Mouse (Mus musculus): ENCODE results near the gene Dbi.

Gene Dbi

DNA sequence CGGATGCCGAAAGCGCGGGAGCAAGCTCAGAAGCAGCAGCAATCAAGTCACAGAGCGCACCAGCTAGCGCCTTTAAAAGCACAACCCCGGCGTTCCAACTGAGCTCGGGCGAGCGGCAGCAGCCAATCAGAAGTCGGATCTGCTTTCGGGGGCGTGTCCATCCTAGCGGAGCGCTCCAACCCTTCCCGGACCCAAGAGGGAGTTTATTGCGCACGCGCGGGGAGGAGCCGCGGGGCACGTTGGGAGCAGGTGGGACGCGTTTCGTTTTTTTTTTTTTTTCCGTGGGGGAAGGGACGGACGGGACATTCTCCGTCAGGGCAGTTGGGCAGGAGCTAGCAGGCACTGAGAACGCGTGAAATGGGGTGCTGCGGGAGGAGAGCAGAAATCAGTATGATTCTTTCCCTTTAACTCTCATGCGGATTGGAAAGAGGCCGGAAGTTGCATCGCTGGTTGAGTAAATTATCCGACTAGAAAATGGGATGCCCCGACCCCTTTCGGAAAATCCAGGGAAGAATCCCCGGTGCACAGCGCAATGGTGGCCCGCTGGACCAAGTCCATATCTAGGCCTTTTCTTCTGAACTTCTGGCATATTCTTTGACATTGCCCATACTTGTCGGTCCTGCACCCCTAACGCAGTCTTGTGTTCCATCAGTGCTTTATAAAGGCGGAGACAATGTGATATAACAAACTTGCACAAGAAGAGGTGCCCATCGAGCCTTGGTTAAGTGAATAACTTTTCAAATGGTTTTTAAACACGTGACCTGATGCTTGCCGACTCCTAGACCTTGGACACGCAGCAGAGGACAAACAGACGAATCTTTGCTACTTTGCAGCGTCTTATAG is at the start of gene Dbi, which contains the start of gene 3110009E18Rik:
Gene Dbi (minus strand): TSS at position 110 of the 843 bp plus-strand sequence.
Gene 3110009E18Rik (plus strand): TSS at position 219 of the 843 bp plus-strand sequence.
- peak; percentile 97 for DNase-seq

DNA sequence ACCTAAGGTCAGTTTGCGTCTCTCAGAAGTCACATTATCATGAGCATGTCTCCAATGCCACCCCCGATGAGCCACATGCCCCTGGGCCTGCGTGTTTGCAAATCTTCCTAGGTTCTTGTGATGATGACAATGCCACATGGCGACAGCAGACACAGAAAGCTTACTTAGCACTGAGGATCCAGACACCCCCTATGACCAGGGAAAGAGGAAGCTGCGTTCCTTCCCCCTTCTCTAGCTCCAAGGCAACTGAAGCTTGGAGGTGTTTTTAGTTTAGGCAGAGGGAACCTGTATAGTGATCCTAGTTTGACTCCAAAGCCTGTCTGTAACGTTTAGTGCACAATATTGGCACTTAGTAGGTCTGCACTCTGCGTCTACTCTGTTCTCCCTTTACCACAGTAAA is 49.4 kb upstream of the Dbi start:
- no peak for DNase-seq

DNA sequence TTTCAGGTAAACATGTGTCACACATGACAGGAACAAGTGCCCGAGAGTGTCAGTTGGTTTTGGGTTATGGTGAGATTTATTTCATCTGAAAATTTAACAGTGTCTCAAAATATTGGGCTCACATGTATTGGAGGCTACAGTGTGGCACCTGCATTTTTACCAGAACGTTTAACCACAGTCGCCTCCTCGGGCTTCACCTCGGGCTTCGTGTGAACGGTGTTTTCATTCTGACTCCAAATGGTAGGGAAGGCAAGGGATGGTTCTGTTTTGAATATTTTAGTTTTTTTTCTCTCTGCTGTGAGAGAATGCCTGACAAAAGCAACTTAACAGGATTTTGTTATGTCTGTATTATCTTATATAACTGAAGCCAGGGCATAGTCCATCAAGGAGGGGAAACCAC is 47.8 kb upstream of the Dbi start:
- no peak for DNase-seq

DNA sequence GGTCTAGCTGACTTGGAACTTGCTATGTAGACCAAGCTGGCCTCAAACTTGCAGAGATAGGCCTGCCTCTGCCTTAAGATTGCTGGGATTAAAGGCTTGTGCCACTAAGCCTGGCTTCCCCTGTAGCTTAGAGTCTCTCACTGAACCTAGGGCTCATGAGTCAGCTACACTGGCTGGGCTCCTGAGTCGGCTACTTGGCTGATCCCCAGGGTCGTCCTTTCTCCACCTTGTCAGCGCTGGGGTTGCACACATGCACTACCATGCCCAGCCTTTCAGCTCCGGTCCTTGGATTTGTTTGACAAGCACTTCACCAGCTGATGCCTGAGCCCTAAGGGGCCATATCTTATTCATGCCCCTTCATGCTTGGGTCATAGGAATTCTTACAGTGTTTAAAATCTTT is 47.1 kb upstream of the Dbi start:
- no peak for DNase-seq

DNA sequence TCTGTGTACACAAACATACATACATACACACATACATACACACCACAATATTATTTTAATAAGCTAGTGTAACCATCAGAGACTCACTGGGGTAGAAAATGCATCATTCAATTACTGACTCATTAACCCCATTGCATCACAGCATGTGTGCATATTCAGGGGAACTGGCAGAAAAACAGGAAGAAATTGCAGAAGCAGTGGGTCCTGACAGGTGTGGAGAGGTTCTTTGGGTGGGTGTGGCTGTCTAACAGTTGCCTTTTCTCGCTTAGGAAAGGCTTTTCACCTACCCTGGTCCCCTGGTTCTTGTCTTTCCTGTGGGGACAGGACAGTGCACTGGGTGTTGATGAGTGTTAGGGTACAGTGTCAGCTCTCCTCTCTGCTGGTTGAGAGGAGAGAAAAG is 41.7 kb upstream of the Dbi start:
- no peak for DNase-seq

DNA sequence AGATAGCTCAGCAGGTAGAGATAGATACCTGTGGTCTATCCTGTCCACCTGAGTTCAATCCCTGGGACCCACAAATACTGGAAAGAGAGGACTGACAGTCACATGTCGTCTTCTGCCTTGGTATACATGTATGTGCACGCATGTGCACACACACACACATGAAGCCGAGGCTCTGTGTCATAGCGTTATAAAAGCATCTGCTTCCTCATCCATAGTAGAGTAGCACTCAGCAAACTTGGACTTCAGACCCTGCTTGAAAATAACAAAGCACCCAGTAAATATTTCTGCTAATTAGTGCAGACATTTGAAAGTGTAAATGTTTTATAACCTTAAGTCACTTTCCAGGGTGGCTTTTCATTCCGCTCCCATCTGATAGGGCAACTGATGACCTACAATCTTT is 40.6 kb upstream of the Dbi start:
- DNase-seq, result no peak

DNA sequence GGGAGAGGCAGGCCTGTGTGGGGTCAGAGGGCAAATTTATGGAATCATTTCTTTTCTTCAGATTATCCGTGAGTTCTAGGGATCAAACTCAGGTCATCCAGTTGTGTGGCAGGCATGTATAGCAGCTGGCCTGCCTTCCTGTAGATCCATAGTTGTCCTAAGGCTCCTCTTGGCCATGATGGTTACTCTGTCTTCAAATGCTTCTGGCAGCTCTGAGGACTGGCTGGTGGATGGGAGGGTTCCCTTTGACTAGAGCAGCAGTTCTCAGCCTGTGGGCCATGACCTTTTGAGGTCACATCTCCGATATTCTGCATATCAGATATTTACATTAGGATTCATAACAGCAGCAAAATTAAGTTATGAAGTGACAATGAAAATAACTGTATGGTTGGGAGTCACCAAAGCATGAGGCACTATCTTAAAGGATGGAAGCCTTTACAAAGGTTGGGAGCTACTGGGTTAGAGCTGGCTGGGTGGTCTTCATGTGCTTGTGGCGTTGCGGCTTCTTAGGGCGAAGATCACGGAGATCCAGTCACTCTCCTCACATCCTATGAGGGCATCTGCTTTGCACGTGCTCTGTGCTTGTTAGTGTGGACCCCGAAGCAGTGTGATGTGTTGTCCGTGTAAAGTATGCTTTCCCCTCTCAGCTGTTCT is 37.7 kb upstream of the Dbi start:
- DNase-seq, result no peak

DNA sequence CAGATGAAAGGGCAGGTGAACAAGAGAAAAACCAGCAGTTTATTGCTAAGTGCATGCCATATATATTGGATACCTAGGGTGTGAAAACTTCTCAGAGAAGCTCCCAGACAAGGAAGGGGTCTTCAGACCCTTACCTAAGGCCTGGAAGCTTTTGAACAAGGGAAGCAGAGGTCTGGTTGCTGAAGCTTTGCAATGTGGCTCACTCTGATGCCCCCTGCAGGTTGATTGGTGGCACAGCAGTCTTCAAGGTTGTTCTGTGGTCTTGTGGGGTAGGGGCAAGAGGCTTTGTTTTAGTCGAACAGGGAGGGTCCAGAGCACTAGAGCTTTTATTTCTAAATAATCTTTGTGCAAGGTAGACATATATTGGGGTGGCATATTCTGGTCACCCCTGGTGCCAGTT is 34.4 kb upstream of the Dbi start:
- DNase-seq, result peak; percentile 36

DNA sequence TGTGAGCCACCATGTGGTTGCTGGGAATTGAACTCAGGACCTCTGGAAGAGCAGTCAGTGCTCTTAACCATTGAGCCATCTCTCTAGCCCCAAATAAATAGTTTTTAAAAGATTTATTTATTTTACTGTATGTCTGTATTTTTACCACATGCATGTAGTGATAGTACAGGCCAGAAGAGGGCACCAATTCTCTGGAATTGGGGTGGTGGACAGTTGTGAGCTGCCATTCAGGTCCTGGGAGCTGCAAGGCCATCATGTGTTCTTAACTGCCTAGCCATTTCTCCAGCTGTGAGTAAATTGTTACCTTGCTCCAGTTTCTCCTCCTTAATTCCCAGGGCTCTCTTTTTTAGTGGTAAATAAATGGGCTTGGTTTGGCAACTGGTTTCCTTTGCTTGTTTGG is 33.4 kb upstream of the Dbi start:
- no peak for DNase-seq

DNA sequence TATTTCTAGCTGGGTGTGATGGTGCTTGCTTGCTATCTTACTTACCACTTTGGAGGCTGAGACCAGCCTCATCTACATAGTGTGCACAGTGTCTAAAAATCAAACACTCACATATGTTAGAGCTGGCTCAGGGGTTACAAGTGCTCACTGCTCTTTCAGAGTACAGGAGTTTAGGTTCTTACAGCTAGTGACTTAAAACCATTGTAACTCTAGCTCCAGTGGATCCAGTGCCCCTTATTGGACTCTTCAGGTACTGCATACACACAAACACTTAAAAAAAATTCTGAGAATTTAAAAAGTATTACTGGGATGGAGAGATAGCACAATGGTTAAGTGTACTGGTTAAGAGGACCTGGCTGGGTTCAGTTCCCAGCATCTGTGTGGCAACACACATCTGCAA is 26.1 kb upstream of the Dbi start:
- DNase-seq, result no peak

DNA sequence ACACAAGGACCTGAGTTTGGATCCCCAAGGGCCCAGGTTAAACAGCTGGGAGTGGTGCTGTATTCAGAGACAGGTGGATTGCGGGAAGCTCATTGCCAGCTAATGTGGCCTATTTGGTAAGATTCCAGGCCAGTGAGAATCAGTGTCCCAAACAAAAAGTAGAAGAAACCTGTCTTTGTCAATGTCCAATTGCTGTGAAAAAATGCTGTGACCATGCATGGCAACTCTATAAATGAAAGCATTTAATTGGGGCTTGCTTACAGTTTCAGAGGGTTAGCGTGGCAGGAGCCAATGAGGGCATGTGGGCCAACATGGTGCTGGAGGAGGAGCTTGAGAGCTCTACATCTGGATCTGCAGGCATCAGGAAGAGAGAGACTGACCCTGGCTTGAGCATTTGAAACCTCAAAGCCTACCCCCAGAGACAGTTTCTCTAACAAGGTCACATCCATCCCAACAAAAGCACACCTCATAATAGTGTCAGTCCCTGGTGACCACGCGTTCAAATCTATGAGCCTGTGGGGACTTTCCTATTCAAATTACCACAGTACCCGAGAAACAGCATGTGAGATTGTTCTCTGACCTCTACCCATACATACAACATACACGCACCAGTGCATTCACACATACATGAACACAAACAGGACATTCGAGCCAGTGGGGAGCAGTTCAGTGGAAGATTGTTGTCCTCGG is 24.8 kb upstream of the Dbi start:
- no peak for DNase-seq

DNA sequence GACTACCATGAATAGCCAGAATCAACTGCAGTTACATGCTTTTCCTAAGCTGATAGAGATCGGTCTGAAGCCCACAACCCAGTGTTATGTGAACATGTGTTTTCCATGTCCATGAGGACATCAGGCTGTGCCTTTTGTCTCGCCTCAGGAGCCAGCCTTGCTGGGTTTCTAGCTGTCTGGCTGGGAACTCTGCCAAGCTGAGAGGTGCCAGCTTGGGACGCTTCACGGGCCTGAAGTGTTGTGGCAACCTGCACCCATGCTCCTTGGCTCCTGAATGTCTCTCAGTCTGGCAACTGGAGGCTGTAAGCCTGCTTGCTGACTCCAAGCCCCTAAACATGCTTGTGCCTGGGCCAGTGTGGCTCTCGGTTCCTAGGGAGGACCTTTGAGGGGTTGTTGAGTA is 21.7 kb upstream of the Dbi start:
- DNase-seq, result peak; percentile 73

DNA sequence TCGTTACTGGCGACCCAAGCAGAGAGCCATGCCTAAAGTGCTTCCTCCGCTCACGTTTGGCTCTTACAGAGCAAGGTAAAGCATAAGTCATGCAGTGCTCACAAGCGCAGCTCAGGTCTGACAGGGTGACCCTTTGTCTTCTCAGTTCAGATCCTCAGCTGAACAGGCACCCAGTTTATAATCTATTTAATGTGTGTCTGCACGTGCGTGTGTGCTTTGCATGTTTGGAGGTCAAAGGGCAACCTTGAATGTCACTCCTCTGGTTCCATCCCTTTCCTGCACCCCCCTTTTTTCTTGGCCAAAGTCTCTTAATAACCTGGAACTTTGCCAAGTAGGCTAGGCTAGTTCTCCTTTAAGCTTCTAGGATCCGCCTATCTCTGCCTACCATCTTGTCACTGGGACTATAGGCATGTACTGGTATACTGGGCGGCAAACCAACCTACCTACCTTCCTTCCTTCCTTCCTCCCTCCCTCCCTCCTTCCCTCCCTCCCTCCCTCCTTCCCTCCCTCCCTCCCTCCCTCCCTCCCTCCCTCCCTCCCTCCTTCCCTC is 19.3 kb upstream of the Dbi start:
- DNase-seq, result no peak

DNA sequence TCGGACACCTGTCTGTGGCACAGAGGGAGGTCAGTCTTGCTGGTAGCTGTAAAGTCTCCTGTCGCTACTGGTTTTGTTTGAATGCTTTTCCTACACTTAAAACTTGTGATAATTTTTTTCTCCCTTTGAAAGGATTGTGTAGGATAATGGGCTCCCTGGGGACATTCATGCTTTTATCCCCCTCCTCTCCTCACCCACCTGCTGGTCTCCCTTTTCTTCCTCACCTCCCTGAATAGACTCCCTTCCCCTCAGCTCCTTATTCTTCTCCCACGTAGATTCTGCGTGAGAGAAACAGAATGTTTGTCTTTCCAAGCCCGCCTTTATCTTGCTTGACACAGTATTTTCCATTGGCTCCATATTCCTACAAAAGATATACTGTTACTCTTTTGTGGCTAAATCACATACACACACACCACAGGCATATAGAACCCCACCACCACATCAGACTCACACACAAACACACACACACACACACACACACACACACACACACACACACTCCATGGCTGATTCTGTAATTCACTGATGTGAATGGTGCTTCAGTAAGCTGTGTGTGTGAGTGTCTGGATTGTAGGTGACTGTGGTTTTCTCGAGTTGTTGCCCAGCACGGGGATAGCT is 18.2 kb upstream of the Dbi start:
- DNase-seq, result no peak

DNA sequence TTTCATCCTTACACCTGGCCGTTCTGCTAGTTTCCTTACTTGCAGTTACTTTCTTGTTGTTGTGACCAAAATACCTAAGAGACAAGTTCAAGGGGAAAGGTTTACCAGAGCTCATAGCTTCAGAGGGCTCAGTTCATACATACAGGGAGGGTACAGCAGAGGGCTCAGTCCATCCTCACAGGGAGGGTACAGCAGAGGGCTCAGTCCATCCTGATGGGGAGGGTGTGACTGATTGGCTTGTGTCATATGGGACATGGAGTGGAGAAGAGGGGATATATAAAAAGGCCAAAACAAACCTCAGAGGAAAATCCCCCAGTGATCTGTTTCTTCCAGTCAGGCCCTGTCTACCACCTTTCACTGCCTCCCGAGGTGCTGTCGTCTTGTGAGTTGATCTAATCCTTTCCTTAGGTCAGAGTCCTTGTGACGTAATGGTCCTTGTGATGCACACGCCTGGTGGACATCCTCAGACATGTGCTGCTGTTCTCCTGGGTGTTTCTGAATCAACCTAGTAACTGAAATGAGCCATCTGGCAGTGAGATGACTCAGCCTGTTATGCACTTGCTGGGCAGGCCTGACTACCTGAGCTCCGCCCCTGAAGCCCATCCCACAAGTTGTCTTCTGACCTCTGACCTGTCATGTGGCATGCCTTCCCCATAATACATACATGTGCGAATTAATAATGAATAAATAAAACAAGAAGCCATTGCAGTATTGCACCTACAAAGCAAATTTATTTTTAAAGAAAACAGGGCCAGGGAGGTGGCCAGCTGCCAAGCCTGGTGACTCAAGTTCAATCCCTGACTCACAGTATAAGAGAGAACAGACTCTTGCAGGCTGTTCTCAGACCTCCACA is 15.3 kb upstream of the Dbi start:
- DNase-seq, result peak; percentile 22

DNA sequence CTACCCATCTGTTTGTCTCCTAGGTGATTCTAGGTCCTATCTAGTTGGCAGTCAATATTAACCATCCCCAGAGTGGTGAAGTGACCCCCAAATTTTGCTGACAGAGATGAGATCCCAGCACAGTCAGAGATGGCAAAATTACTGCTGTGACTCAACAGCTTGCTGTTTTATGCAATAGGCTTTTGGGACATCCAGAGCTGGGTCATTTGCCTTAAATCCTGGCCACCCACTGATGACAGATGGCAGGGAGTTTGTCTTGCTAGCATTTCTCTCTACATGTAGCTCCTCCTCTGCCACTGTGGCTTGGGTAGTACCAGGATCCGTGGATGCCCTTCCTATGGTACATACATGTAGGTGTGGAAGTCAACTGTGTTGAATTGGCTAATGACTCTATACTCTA is 11.5 kb upstream of the Dbi start:
- DNase-seq, result no peak

DNA sequence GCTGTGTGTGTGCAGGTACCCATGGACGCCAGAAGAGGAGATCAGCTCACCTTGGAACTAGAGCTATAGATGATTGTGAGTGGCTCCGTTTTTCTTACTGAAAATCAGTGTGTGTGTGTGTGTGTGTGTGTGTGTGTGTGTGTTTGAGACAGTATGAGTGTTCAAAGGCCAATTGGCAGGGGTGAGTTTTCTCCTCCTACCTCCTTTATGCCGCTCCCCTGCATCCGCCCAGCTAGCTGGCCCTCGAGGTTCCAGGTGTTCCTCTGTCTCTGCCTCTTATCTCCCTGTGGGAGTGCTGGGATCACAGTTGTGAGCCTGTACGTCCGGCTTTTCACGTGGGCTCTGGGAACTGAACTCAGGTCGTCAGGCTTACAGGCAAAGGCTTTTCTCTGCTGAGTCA is 5.4 kb upstream of the Dbi start:
- DNase-seq, result no peak

DNA sequence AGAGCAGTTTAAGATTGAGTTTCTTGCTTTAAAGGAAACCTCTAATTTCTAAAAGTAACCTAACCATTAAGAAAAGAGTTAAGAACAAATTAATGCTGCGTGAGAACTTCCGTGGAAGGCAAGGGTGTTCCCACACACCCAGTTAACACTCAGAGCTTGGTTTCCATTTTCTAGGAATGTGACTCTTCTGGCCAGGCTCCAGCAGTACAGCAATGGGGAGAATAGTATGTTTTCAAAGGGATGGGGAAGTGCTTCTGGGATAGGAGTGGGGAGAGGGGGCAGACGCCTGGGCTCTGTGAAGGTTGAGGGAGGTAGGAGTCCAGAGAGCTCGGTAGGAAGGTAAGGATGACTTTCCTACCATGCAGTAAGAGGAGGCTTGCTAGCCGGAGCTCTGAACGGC is 4.6 kb upstream of the Dbi start:
- DNase-seq, result no peak

DNA sequence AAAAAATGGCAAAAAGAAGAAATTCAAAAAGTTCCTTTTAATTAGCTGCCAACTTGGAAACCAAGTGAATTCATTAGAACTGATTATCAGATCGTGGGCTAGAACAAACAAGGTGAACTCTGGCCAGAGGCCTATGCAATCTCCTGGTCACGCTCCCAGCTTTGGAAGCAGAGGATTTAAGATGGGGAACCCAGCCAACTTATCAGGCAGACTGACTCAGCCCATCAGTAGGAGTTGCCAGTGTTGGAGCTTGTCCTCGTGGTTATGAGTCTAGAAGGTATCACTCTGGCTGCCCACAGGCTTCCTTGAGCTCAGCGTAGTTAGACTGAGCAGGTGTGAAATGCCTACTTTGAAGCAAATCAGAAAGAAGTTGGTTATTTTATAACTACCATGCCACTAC is 4.0 kb upstream of the Dbi start:
- DNase-seq, result no peak

DNA sequence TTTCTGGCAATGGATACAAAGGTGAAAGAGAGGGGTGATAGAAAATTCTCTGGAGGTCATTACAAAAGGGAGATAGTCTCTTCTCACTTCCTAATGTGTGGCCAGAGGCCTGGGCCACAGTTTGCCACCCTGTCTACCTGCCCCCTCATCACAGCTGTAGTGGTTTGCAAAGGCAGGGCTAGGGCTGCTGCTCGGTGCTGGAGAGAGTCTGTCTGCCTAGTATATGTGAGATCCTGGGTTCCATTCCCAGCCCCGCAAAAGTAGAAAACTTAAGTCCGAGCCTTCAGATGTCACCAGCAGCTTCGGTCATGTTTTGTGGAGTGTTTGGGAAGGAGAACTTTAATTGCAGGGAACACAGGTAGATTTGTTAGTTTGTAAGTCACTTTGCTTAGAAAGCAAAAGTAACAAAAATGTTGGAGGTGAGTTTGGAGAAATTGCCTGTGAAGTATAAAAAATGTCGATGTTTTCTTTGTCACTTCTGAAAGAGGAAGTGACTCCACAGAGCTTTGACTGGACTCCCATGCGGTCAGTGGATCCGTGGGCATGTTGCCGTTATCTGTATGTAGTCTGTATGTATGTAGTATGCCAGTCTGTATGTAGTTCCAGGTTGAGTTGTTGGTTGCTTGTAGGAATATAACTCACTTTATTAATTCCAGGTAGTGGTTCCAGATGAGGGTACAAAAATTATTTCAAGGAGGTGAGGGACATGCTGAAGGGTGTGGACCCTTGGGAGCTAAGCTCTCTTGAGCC is 1.9 kb upstream of the Dbi start:
- DNase-seq, result no peak

DNA sequence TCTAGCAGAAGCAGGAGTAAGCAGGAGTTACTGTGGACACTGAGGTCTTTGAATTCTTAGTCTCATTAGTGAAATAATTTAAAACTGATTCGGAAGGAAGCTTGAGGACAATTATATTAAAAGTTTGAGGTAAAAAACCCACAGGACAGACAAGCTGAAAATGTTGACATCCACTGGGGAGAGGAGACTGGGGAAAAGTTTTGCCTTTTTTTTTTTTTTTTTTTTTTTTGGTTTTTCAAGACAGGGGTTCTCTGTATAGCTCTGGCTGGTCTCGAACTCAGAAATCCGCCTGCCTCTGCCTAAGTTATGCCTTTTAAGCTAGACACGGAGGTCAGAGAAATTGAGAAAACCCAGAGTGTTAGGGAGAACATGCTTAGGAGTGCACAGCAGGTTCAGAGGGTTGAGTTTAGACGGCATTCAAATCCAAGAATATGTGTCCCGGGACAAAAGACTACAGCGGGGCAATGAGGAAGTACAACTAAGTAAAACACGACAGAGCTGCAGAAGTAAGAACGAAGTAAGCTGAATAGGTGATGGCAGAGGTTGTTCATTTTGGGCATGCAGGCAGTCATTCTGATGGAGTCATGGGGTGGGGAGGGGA is 1.2 kb upstream of the Dbi start:
- no peak for DNase-seq

All from cerebellum, adult 8-10 months (tissue).